Mouse (Mus musculus) lung, postnatal 0 days (tissue): ENCODE data around the gene Rtn2. TPM values are rescaled to one million over a fixed set of nuclear protein-coding genes. Genes with fewer than 3 reads are reported as not detected.
A peak's percentile ranks its signal among the peaks of the same experiment; 100 is the strongest.

Source experiments
- ATAC-seq: fragments of 200-750 bp; cut with Nextera tagmentation; 2 replicates; pipeline ENCODE4 v1.8.0; 2017; ENCODE audit warnings: moderate library complexity
- DNase-seq: peaks from one replicate; pipeline ENCODE4 v3.0.0-alpha.2; 2016; ENCODE audit warnings: low spot score
- H3K27ac ChIP-seq: fragments of 300-500 bp; sonication (generic); 2 replicates; pipeline ENCODE4 v1.5.1; 2014; ENCODE audit warnings: antibody characterized with exemption, mild to moderate bottlenecking, low read length, mixed read lengths
- H3K27me3 ChIP-seq: fragments of 300-500 bp; sonication (generic); replicated peaks from 2 replicates; pipeline ENCODE4 v1.6.1; 2014; ENCODE audit warnings: low read length, mixed read lengths; ENCODE audit not compliant: insufficient read depth
- H3K36me3 ChIP-seq: fragments of 300-500 bp; sonication (generic); 2 replicates; pipeline ENCODE4 v1.6.1; 2014; ENCODE audit warnings: low read length, mixed read lengths; ENCODE audit not compliant: insufficient read depth
- H3K4me1 ChIP-seq: fragments of 300-500 bp; sonication (generic); 2 replicates; pipeline ENCODE4 v1.6.1; 2014; ENCODE audit warnings: antibody characterized with exemption, low read depth, low read length, mixed read lengths; ENCODE audit not compliant: insufficient read depth
- H3K4me2 ChIP-seq: fragments of 300-500 bp; sonication (generic); replicated peaks from 2 replicates; pipeline ENCODE4 v1.6.1; 2014; ENCODE audit warnings: low read depth, mild to moderate bottlenecking, low read length, moderate library complexity, mixed read lengths
- H3K4me3 ChIP-seq: fragments of 300-500 bp; sonication (generic); 2 replicates; pipeline ENCODE4 v1.5.1; 2014; ENCODE audit warnings: low read depth, low read length
- H3K9ac ChIP-seq: fragments of 300-500 bp; sonication (generic); replicated peaks from 2 replicates; pipeline ENCODE4 v1.6.1; 2014; ENCODE audit warnings: low read depth, mild to moderate bottlenecking
- H3K9me3 ChIP-seq: fragments of 300-500 bp; sonication (generic); 2 replicates; pipeline ENCODE4 v1.6.1; 2016; ENCODE audit warnings: low read length, mixed read lengths
- CTCF ChIP-seq: IDR thresholded peaks from 2 replicates; pipeline ENCODE4 v1.5.1; 2016; ENCODE audit warnings: antibody characterized with exemption, mild to moderate bottlenecking
- EP300 ChIP-seq: IDR thresholded peaks from 2 replicates; pipeline ENCODE4 v1.6.1; 2016; ENCODE audit warnings: antibody characterized with exemption, mild to moderate bottlenecking, control low read depth
- WGBS: fragments of 180-500 bp; shearing (Covaris S2); extraction: QIAGEN DNeasy Blood & Tissue Kit; methylation state at CpG from one replicate; pipeline ENCODE4 v1.1.7; 2014; 5-methylcytosine and 5-hydroxymethylcytosine counted together
- polyA plus RNA-seq: library from polyadenylated mRNA; unstranded; fragments of >200 nt; fragmentation: Nextera tagmentation; extraction: Ambion mirVana; gene quantifications from 2 replicates; pipeline ENCODE4 v1.2.1, GENCODE M21; 2015

Rtn2 gene
- polyA plus RNA-seq, 1 experiment from 2014 or later: 26.6 TPM

DNA sequence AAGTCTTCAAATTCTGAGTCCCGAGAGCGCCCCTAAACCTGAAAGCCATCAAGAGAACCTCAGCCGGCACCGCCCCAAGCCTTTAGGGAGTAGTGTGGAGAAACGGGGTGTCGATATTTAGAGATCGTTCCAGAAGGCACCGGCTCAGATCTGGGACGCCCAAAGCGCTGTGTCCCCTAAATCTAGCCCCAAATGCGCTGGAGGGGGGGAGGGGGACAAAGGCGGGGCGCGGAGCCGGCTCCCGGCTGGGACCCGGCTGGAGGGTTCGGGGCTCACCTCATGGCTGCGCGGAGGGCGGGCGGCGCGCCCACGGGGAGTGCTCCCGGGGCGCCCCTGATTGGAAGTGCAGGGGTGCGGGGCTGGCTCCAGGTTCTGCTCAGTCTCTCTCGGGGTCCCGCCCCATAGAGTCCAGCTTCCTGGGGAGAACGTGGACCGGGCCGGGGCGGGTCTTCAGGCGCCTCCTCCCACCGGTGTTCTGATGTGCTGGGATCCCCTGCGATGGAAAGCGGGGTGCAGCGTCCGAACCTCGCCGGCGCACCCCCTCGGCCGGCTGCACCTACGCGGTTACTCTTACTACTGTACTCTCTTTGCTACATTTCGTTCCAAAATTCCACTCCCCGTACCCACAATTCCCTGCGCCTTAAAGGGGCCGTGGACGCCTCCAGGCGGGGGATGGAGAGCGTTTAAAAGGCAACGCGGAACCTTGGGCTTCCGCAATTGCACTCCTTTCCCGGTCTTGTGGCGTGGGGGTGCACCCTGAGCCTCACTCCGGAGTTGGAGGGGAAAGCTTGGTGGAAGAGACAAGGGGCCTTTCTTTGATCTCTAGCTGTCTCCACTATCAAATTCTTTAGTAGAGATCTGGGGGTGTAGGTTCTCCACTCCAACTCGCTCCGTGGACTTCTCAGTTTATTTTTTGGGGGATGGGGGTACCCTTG is 10.9 kb upstream of the Rtn2 start, which contains the start of gene Vasp:
Vasp (minus strand) TSS at position 580 of the 935 bp plus-strand sequence.
- ATAC-seq (peak; percentile 54), DNase-seq (peak; percentile 93)
- peak within 1 kb of the TSS; percentile 95 for H3K27ac ChIP-seq
- peaks cover 10% of the 10 kb centered on the region; the same call in 1 of the 2 replicates for H3K4me1 ChIP-seq
- H3K9me3 ChIP-seq: no peaks in the 10 kb centered on the region
- peak within 1 kb of the TSS; percentile 90 for H3K4me3 ChIP-seq
- H3K27me3 ChIP-seq: no peaks in the 10 kb centered on the region
- peak; percentile 60 for TF ChIP-seq EP300
- TF ChIP-seq CTCF: peak; percentile 29
- WGBS: 2% methylated on average over 46 of the region's 62 CpGs
- H3K36me3 ChIP-seq: no peaks in the 10 kb centered on the region
- H3K9ac ChIP-seq: peak within 1 kb of the TSS; percentile 78
- peak within 1 kb of the TSS; percentile 91 for H3K4me2 ChIP-seq

DNA sequence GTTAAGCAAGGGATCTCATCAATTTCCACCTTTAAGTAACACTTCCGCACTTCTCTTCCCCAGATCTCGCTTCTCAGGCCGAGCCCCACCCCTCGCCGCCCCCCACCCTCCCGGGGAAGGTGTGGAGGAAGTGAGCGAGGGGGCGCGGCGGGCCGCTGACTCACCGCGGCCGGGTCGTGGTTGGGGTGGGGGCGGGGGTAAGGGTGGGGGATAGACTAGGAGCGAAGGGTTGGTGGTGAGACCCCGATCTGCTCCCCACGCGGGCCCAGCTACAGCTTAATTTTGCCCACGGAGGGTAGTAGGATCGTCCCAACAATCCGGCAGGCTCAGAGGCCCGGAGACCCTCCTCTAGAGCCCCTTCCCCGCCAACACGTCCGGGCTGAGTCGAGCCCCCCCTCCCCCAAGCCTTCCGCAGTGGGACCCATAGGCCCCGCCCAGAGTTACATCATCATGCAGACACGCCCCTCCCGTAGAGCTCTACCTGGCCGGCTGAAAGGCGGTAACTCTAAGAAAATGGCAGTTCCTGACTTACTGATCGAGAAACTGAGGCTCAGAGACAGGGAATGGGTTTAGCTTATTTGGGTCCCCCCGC is 10.2 kb upstream of the Rtn2 start:
- DNase-seq (peak; percentile 90), ATAC-seq (peak; percentile 56)
- under 1% methylated on average over 25 of the region's 36 CpGs for WGBS
- H3K27me3 ChIP-seq: no peaks in the 10 kb centered on the region
- peak overlapping the region; percentile 91 for H3K4me2 ChIP-seq
- peak overlapping the region; percentile 78 for H3K9ac ChIP-seq
- peak overlapping the region; percentile 95 for H3K27ac ChIP-seq
- TF ChIP-seq CTCF (no peak), EP300 (0 out of 2 replicates have a peak, but pooled peaks have one; percentile 17)
- H3K9me3 ChIP-seq: no peaks in the 10 kb centered on the region
- H3K4me1 ChIP-seq: peaks cover 8% of the 10 kb centered on the region; the same call in 1 of the 2 replicates
- H3K36me3 ChIP-seq: no peaks in the 10 kb centered on the region
- H3K4me3 ChIP-seq: peak overlapping the region; percentile 90

DNA sequence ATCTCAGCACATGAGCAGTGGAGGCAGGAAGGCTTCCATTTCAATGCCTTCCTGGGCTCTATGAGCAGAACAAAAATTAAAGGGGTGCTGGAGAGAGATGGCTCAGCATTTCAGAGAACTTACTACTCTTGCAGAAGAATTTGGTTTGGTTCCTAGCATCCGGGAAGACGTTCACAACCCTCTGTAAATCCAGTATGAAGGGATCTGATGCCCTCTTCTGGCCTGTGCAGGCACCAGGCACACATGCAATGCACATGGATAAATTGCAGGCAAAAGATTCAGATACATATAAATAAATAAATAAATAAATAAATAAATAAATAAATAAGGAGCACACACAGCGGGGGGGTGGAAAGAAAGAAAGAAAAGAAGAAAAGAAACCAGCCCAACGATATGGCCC is 6.2 kb upstream of the Rtn2 start:
- no peaks in the 10 kb centered on the region for H3K9me3 ChIP-seq
- H3K36me3 ChIP-seq: no peaks in the 10 kb centered on the region
- DNase-seq (no peak), ATAC-seq (no peak)
- no peak overlapping the region for H3K27ac ChIP-seq
- peaks cover 5% of the 10 kb centered on the region; the same call in 1 of the 2 replicates for H3K4me1 ChIP-seq
- no peak for TF ChIP-seq EP300
- TF ChIP-seq CTCF: peak; percentile 53
- peaks cover 36% of the 10 kb centered on the region for H3K27me3 ChIP-seq
- H3K4me2 ChIP-seq: no peak overlapping the region
- no peak overlapping the region for H3K9ac ChIP-seq
- no peak overlapping the region for H3K4me3 ChIP-seq
- 33% methylated on average over 4 of the region's 4 CpGs for WGBS

- H3K4me2 ChIP-seq: no peak overlapping the region
- H3K9ac ChIP-seq: no peak overlapping the region
- H3K27me3 ChIP-seq: peaks cover 50% of the 10 kb centered on the region
- ATAC-seq (no peak), DNase-seq (no peak)
- TF ChIP-seq CTCF: no peak
- TF ChIP-seq EP300: no peak
- no peak overlapping the region for H3K4me3 ChIP-seq
- no peaks in the 10 kb centered on the region for H3K36me3 ChIP-seq
- WGBS: 6% methylated on average over 34 of the region's 34 CpGs
- no peaks in the 10 kb centered on the region; the same call in 1 of the 2 replicates for H3K4me1 ChIP-seq
- no peaks in the 10 kb centered on the region for H3K9me3 ChIP-seq
- H3K27ac ChIP-seq: no peak overlapping the region
Observed at GRCm38 (mm10) chr7:19279052-19279451, 3.4 kb upstream of the Rtn2 start.

GRCm38 (mm10) chr7:19279581-19280114 is 2.8 kb upstream of the Rtn2 start, which contains the start of gene Ppm1n:
TSS of gene Ppm1n (minus strand) at chr7:19280064.
- no peak for DNase-seq

More at GRCm38 (mm10) chr7:19279581-19280114, 2.8 kb upstream of the Rtn2 start, which contains the start of gene Ppm1n:
- no peaks in the 10 kb centered on the region; the same call in 1 of the 2 replicates for H3K4me1 ChIP-seq
- H3K9me3 ChIP-seq: no peaks in the 10 kb centered on the region
- under 1% methylated on average over 41 of the region's 46 CpGs for WGBS
- H3K9ac ChIP-seq: no peak within 1 kb of the TSS
- no peak within 1 kb of the TSS for H3K4me3 ChIP-seq
- peaks cover 50% of the 10 kb centered on the region for H3K27me3 ChIP-seq
- no peaks in the 10 kb centered on the region for H3K36me3 ChIP-seq
- 0 out of 2 replicates have a peak within 1 kb of the TSS, but pooled peaks have one; percentile 6 for H3K4me2 ChIP-seq
- no peak for ATAC-seq
- H3K27ac ChIP-seq: no peak within 1 kb of the TSS
- TF ChIP-seq EP300 (no peak), CTCF (0 out of 2 replicates have a peak, but pooled peaks have one; percentile 4)
